Mouse (Mus musculus) stomach, postnatal 0 days (tissue): ENCODE data around the gene Pelp1.

ENCODE experiments used
- CTCF ChIP-seq: IDR thresholded peaks from 2 replicates; pipeline ENCODE4 v1.5.1; 2016; ENCODE audit warnings: antibody characterized with exemption, low read depth, mild to moderate bottlenecking, moderate library complexity
- EP300 ChIP-seq: optimal IDR thresholded peaks from 2 replicates; pipeline ENCODE3; 2016; ENCODE audit warnings: antibody characterized with exemption

DNA sequence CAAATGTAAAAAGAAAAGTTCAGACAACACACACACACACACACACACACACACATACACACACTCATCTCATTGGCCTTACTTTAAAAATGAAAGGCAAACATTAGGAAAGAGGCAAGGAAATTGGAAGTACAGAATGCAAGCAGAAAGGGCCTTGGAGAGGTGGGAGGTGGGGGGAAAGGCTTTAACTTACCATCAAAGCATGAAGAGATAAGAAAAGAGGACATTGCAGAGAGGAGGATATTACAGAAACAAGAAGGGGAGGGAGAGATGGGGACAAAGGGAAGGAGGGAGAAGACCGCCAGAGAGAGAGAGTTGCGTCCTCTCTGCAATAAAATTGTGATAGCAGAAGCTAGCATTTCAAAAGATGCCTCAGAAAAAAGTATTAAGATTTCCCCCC lies 28.5 kb downstream of the Pelp1 start:
- TF ChIP-seq CTCF (no peak), EP300 (no peak)
